Mouse (Mus musculus) lung, postnatal 0 days (tissue): ENCODE measurements around the gene Naa80. TPM values are rescaled to one million over a fixed set of nuclear protein-coding genes. Genes with fewer than 3 reads are reported as not detected.

Experiments
- ATAC-seq: fragments of 200-750 bp; cut with Nextera tagmentation; 2 replicates; pipeline ENCODE4 v1.8.0; 2017; ENCODE audit warnings: moderate library complexity
- DNase-seq: peaks from one replicate; pipeline ENCODE4 v3.0.0-alpha.2; 2016; ENCODE audit warnings: low spot score
- H3K27ac ChIP-seq: fragments of 300-500 bp; sonication (generic); 2 replicates; pipeline ENCODE4 v1.5.1; 2014; ENCODE audit warnings: antibody characterized with exemption, mild to moderate bottlenecking, low read length, mixed read lengths
- H3K27me3 ChIP-seq: fragments of 300-500 bp; sonication (generic); replicated peaks from 2 replicates; pipeline ENCODE4 v1.6.1; 2014; ENCODE audit warnings: low read length, mixed read lengths; ENCODE audit not compliant: insufficient read depth
- H3K36me3 ChIP-seq: fragments of 300-500 bp; sonication (generic); 2 replicates; pipeline ENCODE4 v1.6.1; 2014; ENCODE audit warnings: low read length, mixed read lengths; ENCODE audit not compliant: insufficient read depth
- H3K4me1 ChIP-seq: fragments of 300-500 bp; sonication (generic); 2 replicates; pipeline ENCODE4 v1.6.1; 2014; ENCODE audit warnings: antibody characterized with exemption, low read depth, low read length, mixed read lengths; ENCODE audit not compliant: insufficient read depth
- H3K4me2 ChIP-seq: fragments of 300-500 bp; sonication (generic); replicated peaks from 2 replicates; pipeline ENCODE4 v1.6.1; 2014; ENCODE audit warnings: low read depth, mild to moderate bottlenecking, low read length, moderate library complexity, mixed read lengths
- H3K4me3 ChIP-seq: fragments of 300-500 bp; sonication (generic); 2 replicates; pipeline ENCODE4 v1.5.1; 2014; ENCODE audit warnings: low read depth, low read length
- H3K9ac ChIP-seq: fragments of 300-500 bp; sonication (generic); replicated peaks from 2 replicates; pipeline ENCODE4 v1.6.1; 2014; ENCODE audit warnings: low read depth, mild to moderate bottlenecking
- H3K9me3 ChIP-seq: fragments of 300-500 bp; sonication (generic); 2 replicates; pipeline ENCODE4 v1.6.1; 2016; ENCODE audit warnings: low read length, mixed read lengths
- CTCF ChIP-seq: IDR thresholded peaks from 2 replicates; pipeline ENCODE4 v1.5.1; 2016; ENCODE audit warnings: antibody characterized with exemption, mild to moderate bottlenecking
- EP300 ChIP-seq: IDR thresholded peaks from 2 replicates; pipeline ENCODE4 v1.6.1; 2016; ENCODE audit warnings: antibody characterized with exemption, mild to moderate bottlenecking, control low read depth
- WGBS: fragments of 180-500 bp; shearing (Covaris S2); extraction: QIAGEN DNeasy Blood & Tissue Kit; methylation state at CpG from one replicate; pipeline ENCODE4 v1.1.7; 2014; 5-methylcytosine and 5-hydroxymethylcytosine counted together
- polyA plus RNA-seq: library from polyadenylated mRNA; unstranded; fragments of >200 nt; fragmentation: Nextera tagmentation; extraction: Ambion mirVana; gene quantifications from 2 replicates; pipeline ENCODE4 v1.2.1, GENCODE M21; 2015

The Naa80 gene
- polyA plus RNA-seq, 1 experiment from 2014 or later = 22.0 TPM

- TF ChIP-seq EP300 = peak; percentile 82
- TF ChIP-seq CTCF = no peak
- WGBS = under 1% methylated on average over 32 of the region's 32 CpGs
- peak within 1 kb of the TSS; percentile 97 for H3K27ac ChIP-seq
- peaks cover 6% of the 10 kb centered on the region for H3K4me1 ChIP-seq
- H3K36me3 ChIP-seq = no peaks in the 10 kb centered on the region
- H3K4me3 ChIP-seq = peak within 1 kb of the TSS; percentile 60
- no peaks in the 10 kb centered on the region for H3K27me3 ChIP-seq
- H3K4me2 ChIP-seq = peak within 1 kb of the TSS; percentile 74
- peak within 1 kb of the TSS; percentile 85 for H3K9ac ChIP-seq
- no peaks in the 10 kb centered on the region for H3K9me3 ChIP-seq
- DNase-seq (peak; percentile 98), ATAC-seq (peak; percentile 87)
Observed at GRCm38 (mm10) chr9:107580501-107581317, 2.0 kb downstream of the Naa80 start, which contains the start of gene Hyal3. Gene Hyal3 (plus strand): TSS chr9:107580818.

- Histone ChIP-seq H3K27me3 (no peaks in the 10 kb centered on the region), H3K4me3 (peak overlapping the region; percentile 60), H3K4me1 (peaks cover 4% of the 10 kb centered on the region), H3K9me3 (no peaks in the 10 kb centered on the region), H3K27ac (peak overlapping the region; percentile 97), H3K4me2 (peak overlapping the region; percentile 74), H3K9ac (peak overlapping the region; percentile 85), H3K36me3 (no peaks in the 10 kb centered on the region)
- ATAC-seq (no peak), DNase-seq (no peak)
- WGBS = 60% methylated on average over 4 of the region's 4 CpGs
- TF ChIP-seq CTCF (no peak), EP300 (no peak)
Observed at GRCm38 (mm10) chr9:107581584-107581983, 2.9 kb downstream of the Naa80 start.

- Histone ChIP-seq H3K27ac (no peak overlapping the region), H3K4me2 (no peak overlapping the region), H3K9me3 (no peaks in the 10 kb centered on the region), H3K4me1 (peaks cover 4% of the 10 kb centered on the region), H3K27me3 (no peaks in the 10 kb centered on the region), H3K9ac (no peak overlapping the region), H3K4me3 (no peak overlapping the region), H3K36me3 (no peaks in the 10 kb centered on the region)
- WGBS = 83% methylated on average over 7 of the region's 7 CpGs
- ATAC-seq = no peak
- TF ChIP-seq EP300 = no peak
- no peak for TF ChIP-seq CTCF
- no peak for DNase-seq
Observed at GRCm38 (mm10) chr9:107582509-107583062, 3.9 kb downstream of the Naa80 start.

- H3K4me1 ChIP-seq = peaks cover 7% of the 10 kb centered on the region
Observed at GRCm38 (mm10) chr9:107583174-107583573, 4.5 kb downstream of the Naa80 start.

GRCm38 (mm10) chr9:107586504-107586903 lies 7.8 kb downstream of the Naa80 start:
- H3K4me1 ChIP-seq = peaks cover 15% of the 10 kb centered on the region
- WGBS = 86% methylated on average over 5 of the region's 5 CpGs

More at GRCm38 (mm10) chr9:107583174-107583573, 4.5 kb downstream of the Naa80 start:
- no peak overlapping the region for H3K4me3 ChIP-seq
- whole genome bisulfite sequencing = 90% methylated on average over 14 of the region's 14 CpGs
- no peak overlapping the region for H3K27ac ChIP-seq
- H3K9me3 ChIP-seq = no peaks in the 10 kb centered on the region
- no peaks in the 10 kb centered on the region for H3K27me3 ChIP-seq
- ATAC-seq (no peak), DNase-seq (no peak)
- H3K4me2 ChIP-seq = no peak overlapping the region
- no peak overlapping the region for H3K9ac ChIP-seq
- H3K36me3 ChIP-seq = no peaks in the 10 kb centered on the region
- no peak for TF ChIP-seq EP300
- TF ChIP-seq CTCF = no peak

GRCm38 (mm10) chr9:107586974-107587832 lies 8.5 kb downstream of the Naa80 start, which contains the start of gene Ifrd2:
Gene Ifrd2 (plus strand): TSS chr9:107587642.
- Histone ChIP-seq H3K9ac (peak within 1 kb of the TSS; percentile 58), H3K4me1 (peaks cover 15% of the 10 kb centered on the region), H3K4me3 (peak within 1 kb of the TSS; percentile 62), H3K4me2 (peak within 1 kb of the TSS; percentile 84), H3K9me3 (no peaks in the 10 kb centered on the region), H3K27ac (0 out of 2 replicates have a peak within 1 kb of the TSS, but pooled peaks have one; percentile 26), H3K27me3 (no peaks in the 10 kb centered on the region), H3K36me3 (peaks cover 14% of the 10 kb centered on the region)
- 9% methylated on average over 45 of the region's 46 CpGs for WGBS
- TF ChIP-seq CTCF (no peak), EP300 (peak; percentile 61)
- DNase-seq = peak; percentile 99
- ATAC-seq = peak; percentile 97

More at GRCm38 (mm10) chr9:107586504-107586903, 7.8 kb downstream of the Naa80 start:
- H3K4me2 ChIP-seq = no peak overlapping the region
- H3K9me3 ChIP-seq = no peaks in the 10 kb centered on the region
- H3K27ac ChIP-seq = no peak overlapping the region
- ATAC-seq (no peak), DNase-seq (no peak)
- H3K9ac ChIP-seq = no peak overlapping the region
- H3K36me3 ChIP-seq = peaks cover 10% of the 10 kb centered on the region
- TF ChIP-seq EP300 (no peak), CTCF (no peak)
- no peaks in the 10 kb centered on the region for H3K27me3 ChIP-seq
- no peak overlapping the region for H3K4me3 ChIP-seq
